Mouse (Mus musculus): ENCODE data around the gene Gje1.

GRCm38 (mm10) chr10:14760618-14761017 is 42.6 kb upstream of the Gje1 start:
- TF ChIP-seq CTCF (IDR thresholded peaks at IDR 0.05; ENCODE audit: low read depth, low read length), result no peak
- TF ChIP-seq POLR2AphosphoS5 (IDR thresholded peaks at IDR 0.05; ENCODE audit: insufficient replicate concordance, low read depth, low read length), result no peak
- no peak for TF ChIP-seq GATA1 (IDR thresholded peaks at IDR 0.05; ENCODE audit: borderline replicate concordance, low read length)
